Mouse (Mus musculus) E14TG2a.4 (cell line): ENCODE results near the gene Akap2.

Experiments used
- CTCF ChIP-seq: conservative IDR thresholded peaks from 2 replicates; pipeline ENCODE4 v1.5.1; 2014; ENCODE audit warnings: low read length
- NANOG ChIP-seq: IDR thresholded peaks from 2 replicates; pipeline ENCODE4 v1.6.1; 2014; ENCODE audit warnings: borderline replicate concordance, low read length, mixed read lengths

DNA sequence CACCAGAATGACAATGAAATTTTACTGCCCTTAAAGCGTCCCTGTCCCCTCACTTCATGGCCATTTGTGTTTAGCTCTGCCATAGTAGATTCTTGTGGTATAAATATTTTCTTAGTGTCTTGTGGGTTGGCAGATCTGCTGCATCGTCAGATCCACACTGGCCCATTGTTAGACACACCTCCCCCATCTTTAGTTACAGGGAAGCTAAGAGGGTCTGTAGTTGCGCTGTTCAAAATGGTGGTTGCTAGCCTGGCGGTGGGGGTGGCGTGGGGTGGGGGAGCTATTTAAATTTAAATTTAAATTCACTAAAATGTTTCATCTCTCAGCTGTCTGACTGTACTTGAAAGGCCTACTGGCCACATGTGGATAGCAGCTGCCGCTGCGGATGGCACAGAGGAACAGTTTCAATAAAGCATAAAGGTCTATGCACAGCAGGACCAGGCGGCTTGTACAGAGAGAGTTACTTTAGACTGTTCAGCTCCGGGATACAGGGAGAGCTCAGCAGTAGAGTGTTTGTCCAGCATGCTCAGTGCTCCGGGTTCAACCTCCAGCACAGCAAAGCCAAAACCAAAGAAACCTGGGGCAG lies 174.6 kb downstream of the Akap2 start:
- TF ChIP-seq CTCF (no peak), NANOG (no peak)
